Mouse (Mus musculus) T-helper 2 cell (primary cell): ENCODE measurements around the gene Cers6.

Source experiments
- in situ Hi-C: fragments of 300-600 bp; cut with MboI, MseI; formaldehyde crosslinking; loops from one replicate; pipeline ENCODE4 v1.15.1; 2025; ENCODE audit warnings: high pct_unique_total_duplicates

Cers6 gene

GRCm38 (mm10) chr2:69150841-69151240 is 289.6 kb downstream of the Cers6 start:
- in situ Hi-C loops: no loop called here

DNA sequence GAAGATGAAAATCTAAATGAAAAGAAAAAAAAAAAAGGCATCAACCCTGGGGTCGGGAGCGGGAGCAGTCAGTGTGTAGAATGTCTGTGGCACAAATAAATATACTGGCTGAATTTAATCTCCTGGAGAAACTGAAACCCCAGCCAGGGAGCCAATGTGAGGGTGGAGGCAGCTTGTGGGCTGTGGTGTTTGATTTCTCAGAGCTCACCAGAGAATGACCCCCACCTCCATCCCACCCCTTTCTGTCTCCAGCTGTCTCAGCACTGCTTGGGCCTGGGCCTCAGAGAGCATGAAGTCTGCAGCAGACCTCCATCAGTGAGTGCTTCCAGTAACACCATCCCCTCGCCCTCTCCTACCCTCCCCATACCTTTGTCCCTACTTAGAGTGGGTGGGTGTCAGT is 294.6 kb downstream of the Cers6 start:
- in situ Hi-C loops: no loop called here

- in situ Hi-C loops: no loop called here
These were observed 295.0 kb downstream of the Cers6 start for GRCm38 (mm10) chr2:69156283-69156682.

DNA sequence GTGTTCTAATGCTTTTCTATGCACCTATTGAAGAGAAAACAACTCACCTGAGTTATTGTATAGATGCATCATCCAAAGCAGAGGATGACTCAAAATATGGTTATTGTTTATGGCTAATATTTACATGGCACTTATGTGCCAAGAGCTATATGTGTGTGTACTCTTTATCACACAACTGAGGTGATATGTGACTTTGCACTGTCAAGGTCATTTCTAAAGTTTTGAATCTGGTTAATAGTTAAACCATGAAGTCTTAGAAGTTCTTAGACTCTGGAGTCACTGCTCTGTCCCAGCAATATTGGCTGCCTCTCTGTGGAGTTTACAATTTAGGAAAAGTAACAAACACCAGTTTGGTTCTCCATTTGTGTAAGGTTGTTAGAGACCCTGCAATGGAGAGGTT is 297.7 kb downstream of the Cers6 start:
- in situ Hi-C loops: no loop called here
